Mouse (Mus musculus) olfactory bulb, adult 2 months (tissue): Measurements from ENCODE around the gene Olfr1049. TPM values are rescaled to one million over a fixed set of nuclear protein-coding genes. Genes with fewer than 3 reads are reported as not detected.
"Not testable (repeated sequence)": the region's sequence is repeated elsewhere in the genome, so short reads cannot be mapped to it uniquely, and the experiment has no call there.

Experiments used
- H3K27ac ChIP-seq: fragments of 200-500 bp; 2 replicates; pipeline ENCODE4 v1.5.1; 2012; ENCODE audit warnings: low read depth, low read length; ENCODE audit not compliant: insufficient read depth
- H3K4me1 ChIP-seq: fragments of 200-500 bp; 2 replicates; pipeline ENCODE4 v1.6.1; 2012; ENCODE audit warnings: low read length; ENCODE audit not compliant: control insufficient read depth, insufficient read depth
- H3K4me3 ChIP-seq: fragments of 200-500 bp; 2 replicates; pipeline ENCODE4 v1.5.1; 2012; ENCODE audit warnings: mild to moderate bottlenecking, low read depth, low read length, moderate library complexity; ENCODE audit not compliant: insufficient read depth
- CTCF ChIP-seq: fragments of 200-500 bp; IDR thresholded peaks from 2 replicates; pipeline ENCODE4 v1.5.1; 2012; ENCODE audit warnings: low read depth, mild to moderate bottlenecking, low read length, moderate library complexity; ENCODE audit not compliant: insufficient read depth
- POLR2A ChIP-seq: fragments of 200-500 bp; IDR thresholded peaks from 2 replicates; pipeline ENCODE4 v1.6.1; 2012; ENCODE audit warnings: mild to moderate bottlenecking, low read depth, low read length, moderate library complexity; ENCODE audit not compliant: insufficient read depth
- whole genome bisulfite sequencing: fragments of 180-500 bp; shearing (Covaris S2); methylation state at CpG from one replicate; pipeline ENCODE4 v1.1.7; 2018; 5-methylcytosine and 5-hydroxymethylcytosine counted together
- polyA plus RNA-seq: library from polyadenylated mRNA; stranded (reverse); fragments of >200 nt; gene quantifications from 2 replicates; pipeline ENCODE4 v1.2.4, GENCODE M21; 2012; ENCODE audit warnings: low replicate concordance; ENCODE audit not compliant: missing spikeins, insufficient read depth, insufficient read length

Olfr1049 gene
- not detected in 2 replicates for polyA plus RNA-seq

- not testable (repeated sequence) for H3K4me1 ChIP-seq
Observed at GRCm38 (mm10) chr2:86258228-86258627, at the start of gene Olfr1049. TSS of gene Olfr1049 (minus strand) at chr2:86258328.

GRCm38 (mm10) chr2:86292155-86292554, 34.0 kb upstream of the Olfr1049 start, which contains the start of gene Olfr1052:
TSS of gene Olfr1052 (plus strand) at chr2:86292455.
- H3K27ac ChIP-seq = no peak within 1 kb of the TSS
- H3K4me1 ChIP-seq = no peaks in the 10 kb centered on the region
- no peak within 1 kb of the TSS for H3K4me3 ChIP-seq
- no peak for TF ChIP-seq CTCF
- no peak for TF ChIP-seq POLR2A

More at GRCm38 (mm10) chr2:86258228-86258627, at the start of gene Olfr1049:
- H3K27ac ChIP-seq, H3K4me3 ChIP-seq: not testable (repeated sequence)

GRCm38 (mm10) chr2:86278988-86279387, 20.9 kb upstream of the Olfr1049 start, which contains the start of gene Olfr1051:
TSS of gene Olfr1051 (minus strand) at chr2:86279088.
- H3K4me1 ChIP-seq, H3K4me3 ChIP-seq, H3K27ac ChIP-seq: not testable (repeated sequence)

GRCm38 (mm10) chr2:86240189-86240588, 17.9 kb downstream of the Olfr1049 start, which contains the start of gene Olfr1048:
TSS of gene Olfr1048 (minus strand) at chr2:86240289.
- Histone ChIP-seq H3K4me1 (no peaks in the 10 kb centered on the region), H3K27ac (no peak within 1 kb of the TSS), H3K4me3 (no peak within 1 kb of the TSS)
- TF ChIP-seq CTCF (no peak), POLR2A (no peak)

GRCm38 (mm10) chr2:86231301-86231700, 26.8 kb downstream of the Olfr1049 start, which contains the start of gene Olfr1047:
TSS of gene Olfr1047 (minus strand) at chr2:86231401.
- TF ChIP-seq POLR2A = no peak
- Histone ChIP-seq H3K4me3 (no peak within 1 kb of the TSS), H3K4me1 (no peaks in the 10 kb centered on the region), H3K27ac (no peak within 1 kb of the TSS)
- WGBS = 98% methylated on average over 1 of the region's 1 CpGs

GRCm38 (mm10) chr2:86219214-86219613, 38.9 kb downstream of the Olfr1049 start, which contains the start of gene Olfr1046:
TSS of gene Olfr1046 (minus strand) at chr2:86219314.
- WGBS = 64% methylated on average over 2 of the region's 2 CpGs
- Histone ChIP-seq H3K4me1 (no peaks in the 10 kb centered on the region), H3K27ac (no peak within 1 kb of the TSS), H3K4me3 (no peak within 1 kb of the TSS)
- TF ChIP-seq POLR2A (no peak), CTCF (no peak)

Other genes starting within 250 kb of the Olfr1049 start
- not detected in 2 replicates for gene Olfr1033, start 237.7 kb downstream of the Olfr1049 start, polyA plus RNA-seq
- gene Olfr1034, start 212.5 kb downstream of the Olfr1049 start, polyA plus RNA-seq = not detected in 2 replicates
- not detected in 2 replicates for gene Olfr1036, start 184.3 kb downstream of the Olfr1049 start, polyA plus RNA-seq
- not detected in 2 replicates for gene Olfr1037, start 170.9 kb downstream of the Olfr1049 start, polyA plus RNA-seq
- not detected in 2 replicates for gene Olfr1039, start 122.4 kb downstream of the Olfr1049 start, polyA plus RNA-seq
- gene Olfr1040, start 111.6 kb downstream of the Olfr1049 start, polyA plus RNA-seq = not detected in 2 replicates
- not detected in 2 replicates for gene Olfr1042, start 96.5 kb downstream of the Olfr1049 start, polyA plus RNA-seq
- gene Olfr1043, start 90.8 kb downstream of the Olfr1049 start, polyA plus RNA-seq = not detected in 2 replicates
- gene Olfr1044, start 80.5 kb downstream of the Olfr1049 start, polyA plus RNA-seq = not detected in 2 replicates
- not detected in 2 replicates for gene Olfr52, start 72.6 kb downstream of the Olfr1049 start, polyA plus RNA-seq
- gene Olfr1045, start 55.3 kb downstream of the Olfr1049 start, polyA plus RNA-seq = not detected in 2 replicates
- gene Olfr1046, start 39.0 kb downstream of the Olfr1049 start, polyA plus RNA-seq = not detected in 2 replicates
- not detected in 2 replicates for gene Olfr1047, start 26.9 kb downstream of the Olfr1049 start, polyA plus RNA-seq
- not detected in 2 replicates for gene Olfr1048, start 18.0 kb downstream of the Olfr1049 start, polyA plus RNA-seq
- gene Olfr1051, start 20.8 kb upstream of the Olfr1049 start, polyA plus RNA-seq = not detected in 2 replicates
- not detected in 2 replicates for gene Olfr1052, start 34.1 kb upstream of the Olfr1049 start, polyA plus RNA-seq
- not detected in 2 replicates for gene Olfr1053, start 57.0 kb upstream of the Olfr1049 start, polyA plus RNA-seq
- gene Olfr1054, start 77.1 kb upstream of the Olfr1049 start, polyA plus RNA-seq = not detected in 2 replicates
- not detected in 2 replicates for gene Olfr1055, start 92.0 kb upstream of the Olfr1049 start, polyA plus RNA-seq
- gene Olfr1056, start 104.1 kb upstream of the Olfr1049 start, polyA plus RNA-seq = not detected in 2 replicates
- not detected in 2 replicates for gene Olfr1057, start 120.1 kb upstream of the Olfr1049 start, polyA plus RNA-seq
- not detected in 2 replicates for gene Olfr1058, start 130.2 kb upstream of the Olfr1049 start, polyA plus RNA-seq
- gene Olfr1061, start 155.7 kb upstream of the Olfr1049 start, polyA plus RNA-seq = not detected in 2 replicates
- gene Olfr1062, start 168.4 kb upstream of the Olfr1049 start, polyA plus RNA-seq = not detected in 2 replicates
- not detected in 2 replicates for gene Olfr1065, start 192.3 kb upstream of the Olfr1049 start, polyA plus RNA-seq
- gene Olfr1066, start 197.9 kb upstream of the Olfr1049 start, polyA plus RNA-seq = not detected in 2 replicates
- not detected in 2 replicates for gene Olfr228, start 229.1 kb upstream of the Olfr1049 start, polyA plus RNA-seq